Mouse (Mus musculus): ENCODE measurements around the gene Maml3.

- TF ChIP-seq CTCF (IDR thresholded peaks at IDR 0.05; ENCODE audit: low read depth), result no peak
- no peak for TF ChIP-seq EP300 (IDR thresholded peaks at IDR 0.05; ENCODE audit: low read depth)
These were observed 200.5 kb downstream of the Maml3 start for GRCm38 (mm10) chr3:51904357-51904855.
